Mouse (Mus musculus) gastrocnemius, postnatal 36 days (tissue): Measurements from ENCODE around the gene Tmem242. TPM values are rescaled to one million over a fixed set of nuclear protein-coding genes. Genes with fewer than 3 reads are reported as not detected.

Source experiments
- DNase-seq, 2 experiments: peaks; one replicate each; pipeline ENCODE4 v3.0.0; 2022
- intact Hi-C: fragments of 180-260 bp; cut with DNase I; formaldehyde crosslinking; loops from one replicate; pipeline ENCODE4 v1.15.1; 2025
- microRNA-seq, 2 experiments: library from miRNA; unstranded; fragments of <30 nt; microRNA quantifications; one replicate each; pipeline ENCODE4 v1.2.0; 2021
- total RNA-seq, 2 experiments: library from RNA; stranded (reverse); gene quantifications; 2 replicates each; pipeline ENCODE4 v1.2.3; 2021

Tmem242 gene
- total RNA-seq, 2 experiments from 2014 or later: 131 to 146 TPM

DNA sequence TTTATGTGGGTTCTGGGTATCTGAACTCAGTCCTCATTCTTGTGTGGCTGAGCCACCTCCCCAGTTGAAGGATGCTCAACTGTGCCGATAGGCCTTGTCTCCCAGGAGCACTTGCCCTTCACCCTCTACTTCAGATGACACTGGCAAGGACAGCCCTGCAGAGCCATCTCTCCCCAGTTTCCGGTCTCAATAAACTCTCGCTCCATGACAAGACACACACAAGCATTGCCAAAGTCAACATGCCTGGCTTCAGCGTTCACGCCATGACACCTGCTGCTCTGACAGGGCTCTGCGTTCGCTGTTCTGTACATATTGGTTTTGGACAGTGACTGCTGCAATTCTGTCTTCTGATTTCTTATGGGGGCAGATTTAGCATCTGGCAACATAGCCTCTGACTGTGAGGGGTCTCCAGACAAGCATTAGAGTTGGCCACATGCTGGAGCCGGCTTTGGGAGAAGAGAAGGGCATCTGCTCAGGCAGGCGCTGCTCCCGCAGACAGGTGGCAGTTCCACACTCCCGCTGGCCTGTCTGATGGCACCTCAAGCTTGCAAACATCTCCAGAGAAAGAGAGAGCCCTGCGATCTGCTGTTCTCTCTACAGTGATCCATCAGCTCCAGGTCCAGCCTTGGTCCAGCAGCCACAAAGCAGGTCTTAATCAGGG, 53.0 kb downstream of the Tmem242 start:
- intact Hi-C loops: no loop called here

DNA sequence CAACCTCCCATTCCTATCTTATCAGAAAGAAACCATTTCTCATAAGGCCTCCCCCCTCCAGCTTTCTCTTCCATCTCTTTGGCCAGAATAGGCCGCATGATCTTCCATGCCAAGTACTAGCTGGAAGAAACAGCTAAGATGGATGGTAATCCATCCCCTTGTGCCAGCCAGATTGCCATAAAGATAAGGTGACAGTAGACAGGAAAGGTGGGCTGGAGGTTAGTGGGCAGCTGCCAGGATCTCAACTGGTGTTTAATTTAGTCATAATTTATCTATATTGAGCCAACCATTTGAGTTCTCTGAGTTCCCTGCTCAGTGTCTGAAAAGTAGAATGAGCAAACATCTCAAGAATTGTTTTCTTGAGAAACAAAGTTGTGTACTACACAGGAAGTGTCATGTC, 54.4 kb downstream of the Tmem242 start:
- intact Hi-C loops: no loop called here

More for the DNA sequence above, 53.0 kb downstream of the Tmem242 start:
- no peak for DNase-seq

GRCm38 (mm10) chr17:5377930-5378310, 62.1 kb downstream of the Tmem242 start:
- intact Hi-C loops: no loop called here
- DNase-seq: no peak

More for the DNA sequence above, 54.4 kb downstream of the Tmem242 start:
- no peak for DNase-seq

GRCm38 (mm10) chr17:5377151-5377929, 62.7 kb downstream of the Tmem242 start:
- intact Hi-C loops: no loop called here
- no peak for DNase-seq

DNA sequence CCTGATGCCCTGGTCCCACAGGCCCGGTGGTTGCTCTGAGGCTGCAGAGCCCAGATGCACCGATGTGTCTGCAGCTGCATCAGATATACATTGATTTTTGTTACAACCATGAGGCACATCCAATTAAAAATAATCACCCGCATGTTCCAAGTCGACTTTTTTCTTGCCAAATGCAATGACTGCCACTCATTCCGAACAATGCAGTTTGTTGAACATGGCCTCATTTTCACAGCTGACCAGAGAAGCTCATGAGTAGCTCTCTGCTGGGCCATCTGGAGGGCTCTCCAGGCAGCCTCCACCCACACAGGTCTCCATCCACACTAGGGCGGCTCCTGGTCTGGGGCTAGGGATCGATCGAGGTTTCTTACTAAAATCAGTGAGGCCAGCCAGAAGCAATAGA, 67.1 kb downstream of the Tmem242 start:
- no peak for DNase-seq
- intact Hi-C loops: no loop called here

DNA sequence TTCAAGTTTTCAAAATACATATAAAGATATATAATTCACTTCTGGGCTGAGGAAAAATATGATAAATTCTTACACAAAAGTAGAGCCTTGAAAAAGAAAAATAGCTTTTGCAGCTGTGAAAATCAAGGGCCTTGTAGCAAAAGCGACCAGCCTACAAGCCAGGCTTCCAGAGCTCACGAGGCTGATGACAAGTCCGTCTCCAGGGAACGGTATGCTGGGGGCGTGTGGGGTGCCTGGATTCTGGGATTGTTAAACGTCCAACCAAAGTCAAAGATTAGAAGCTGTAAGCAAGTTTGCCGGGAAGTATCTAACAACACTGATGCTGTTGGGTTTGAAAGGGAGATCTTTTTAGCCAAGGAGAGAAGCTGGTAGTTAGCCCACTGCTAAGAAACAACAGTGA, 68.5 kb downstream of the Tmem242 start:
- intact Hi-C loops: no loop called here
- no peak for DNase-seq

GRCm38 (mm10) chr17:5371032-5371431, 69.0 kb downstream of the Tmem242 start:
- no peak for DNase-seq
- intact Hi-C loops: no loop called here

- DNase-seq: no peak
- intact Hi-C loops: no loop called here
Measured at GRCm38 (mm10) chr17:5365992-5366398, 74.1 kb downstream of the Tmem242 start.

Small RNAs within 50 kb of the gene (microRNA-seq; reads per million reads assigned to microRNA genes)
- gene Gm22475: 0 reads per million in 2 experiments

Other genes starting within 250 kb of the Tmem242 start
- under 1 TPM; 0.47 to 0.82 TPM for gene Ldhal6b, start 21.5 kb downstream of the Tmem242 start, total RNA-seq
- gene Zdhhc14, start 52.3 kb upstream of the Tmem242 start, total RNA-seq: 1 to 10 TPM; 2.4 to 3.1 TPM